Mouse (Mus musculus) heart, postnatal 4 days (tissue): ENCODE measurements around the gene Dach1. TPM values are rescaled to one million over a fixed set of nuclear protein-coding genes. Genes with fewer than 3 reads are reported as not detected.

Experiments used
- DNase-seq: peaks from one replicate; pipeline ENCODE4 v3.0.0; 2021
- total RNA-seq, 2 experiments: library from RNA; stranded (reverse); gene quantifications; 2 replicates each; pipeline ENCODE4 v1.2.3; 2021

Gene Dach1
- total RNA-seq, 2 experiments from 2014 or later = 16.8 to 17.3 TPM

DNA sequence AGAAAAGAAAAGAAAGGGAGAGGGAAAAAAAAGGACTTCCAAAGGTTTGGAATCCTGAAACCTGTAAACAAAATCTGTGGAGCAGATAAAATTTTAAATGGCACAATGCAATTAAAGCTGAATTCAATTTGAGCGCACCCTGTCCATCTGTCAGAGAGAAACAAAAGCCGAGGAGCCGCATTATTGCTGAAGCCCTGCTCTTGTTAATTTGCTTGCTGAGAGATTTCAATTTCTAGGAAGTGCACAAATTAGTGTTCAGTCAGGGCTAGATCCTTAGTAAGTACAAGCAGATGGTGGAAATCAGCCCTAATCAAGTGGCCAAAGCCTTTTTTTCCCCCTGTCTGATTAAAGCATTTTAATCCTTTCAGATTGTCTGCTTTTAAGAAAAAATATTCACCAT is 60.8 kb downstream of the Dach1 start:
- no peak for DNase-seq

DNA sequence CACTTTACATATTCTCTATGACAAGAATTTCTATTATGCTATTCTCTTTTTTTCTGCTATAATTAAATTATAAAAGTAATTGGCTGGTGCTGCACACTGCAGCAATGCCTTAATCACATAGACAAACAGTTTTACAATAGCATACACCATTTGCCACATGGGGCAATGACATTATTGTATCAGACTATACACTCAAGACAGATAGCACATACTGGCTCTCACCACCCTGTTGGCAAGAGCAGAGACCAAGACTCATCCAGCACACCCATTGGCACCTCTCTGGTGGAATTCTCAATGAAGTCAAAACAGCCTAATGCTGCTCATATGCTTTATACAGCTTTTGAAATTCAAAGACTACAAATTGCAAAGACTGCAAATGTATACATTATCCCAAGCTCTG is 63.4 kb downstream of the Dach1 start:
- DNase-seq = no peak

DNA sequence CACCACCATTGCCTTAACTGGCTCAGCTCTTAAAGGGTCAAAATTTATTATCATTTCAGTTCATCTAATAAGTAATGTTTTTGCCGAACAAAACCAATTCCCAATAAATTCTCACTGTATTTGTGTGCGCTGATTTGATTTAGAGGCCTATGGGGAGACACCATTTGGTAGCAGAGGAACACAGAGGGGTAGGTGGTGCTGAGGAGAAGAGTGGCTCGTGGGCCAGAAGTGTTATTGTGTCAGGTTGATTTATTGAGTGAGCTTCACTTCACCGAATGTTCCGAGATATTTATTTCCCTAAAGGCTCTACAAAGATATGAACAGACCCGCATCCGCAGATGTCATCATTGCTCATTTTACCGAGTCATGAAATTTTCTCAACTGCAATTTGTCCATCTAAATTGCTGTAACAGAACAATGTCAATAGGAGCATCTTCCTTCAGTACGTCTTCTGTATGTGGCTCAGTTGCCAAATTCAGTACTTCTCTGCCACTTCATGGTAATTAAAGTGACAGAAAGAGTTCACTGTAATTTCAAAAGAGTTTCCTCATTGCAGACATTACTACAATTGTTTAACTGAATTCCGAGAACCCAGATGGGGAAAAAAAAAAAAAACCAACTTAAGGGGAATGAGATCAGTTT is 65.1 kb downstream of the Dach1 start:
- DNase-seq = no peak

DNA sequence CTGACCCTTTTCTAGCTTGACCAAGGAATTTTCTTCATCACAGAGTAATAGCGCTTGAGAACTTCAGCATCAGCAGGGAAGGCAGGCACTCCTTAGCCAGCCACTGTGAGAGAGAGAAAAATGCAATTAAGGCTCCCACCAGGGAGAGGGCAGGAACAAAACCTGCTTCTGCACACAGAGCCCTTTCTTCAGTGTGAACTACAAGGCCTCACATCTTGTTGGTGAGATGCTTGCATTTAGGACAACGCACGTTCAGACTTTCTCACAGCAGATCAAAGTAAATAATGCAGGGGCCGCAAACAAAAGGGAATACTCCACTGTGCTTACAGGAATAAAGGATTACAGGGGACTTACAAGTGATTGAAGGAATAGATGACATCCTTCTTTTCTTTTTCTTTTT is 74.3 kb downstream of the Dach1 start:
- DNase-seq = no peak

DNA sequence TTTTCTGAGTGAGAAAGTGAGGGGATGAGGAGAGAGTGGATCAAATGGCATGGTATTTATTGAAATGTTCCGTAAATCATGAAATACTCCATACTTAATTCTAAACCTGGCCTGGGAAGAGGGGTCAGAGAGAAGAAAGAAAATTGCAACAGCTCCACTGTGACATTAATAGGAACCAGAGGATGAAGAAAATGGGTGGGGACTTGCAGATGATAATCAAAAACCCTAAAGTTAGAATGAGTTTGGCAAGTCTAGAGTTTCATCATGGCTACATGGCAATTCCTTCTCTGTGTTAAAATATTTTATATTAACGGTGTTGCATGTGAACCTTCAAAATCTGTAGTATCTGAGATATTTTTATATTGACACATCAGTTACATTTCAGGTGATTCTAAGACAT is 80.3 kb downstream of the Dach1 start:
- DNase-seq = no peak

DNA sequence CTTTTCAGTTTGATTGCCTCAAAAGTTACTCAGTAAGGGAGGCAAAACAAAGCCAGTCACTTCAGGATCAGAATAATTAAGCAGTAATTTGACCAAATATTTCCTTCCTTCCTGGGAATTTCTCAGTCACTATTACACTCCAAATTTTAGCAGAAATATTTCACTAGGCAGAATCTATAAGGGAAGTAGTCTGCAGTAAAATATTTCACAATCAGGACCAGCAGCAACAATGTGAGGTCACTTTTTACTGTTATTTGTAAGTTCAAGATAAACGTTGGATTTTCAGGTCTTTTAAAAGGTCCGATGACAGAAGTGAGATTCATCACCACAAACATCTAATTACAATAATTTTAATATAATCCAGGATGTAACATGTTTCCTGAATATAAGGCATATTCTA is 82.2 kb downstream of the Dach1 start:
- DNase-seq = no peak

DNA sequence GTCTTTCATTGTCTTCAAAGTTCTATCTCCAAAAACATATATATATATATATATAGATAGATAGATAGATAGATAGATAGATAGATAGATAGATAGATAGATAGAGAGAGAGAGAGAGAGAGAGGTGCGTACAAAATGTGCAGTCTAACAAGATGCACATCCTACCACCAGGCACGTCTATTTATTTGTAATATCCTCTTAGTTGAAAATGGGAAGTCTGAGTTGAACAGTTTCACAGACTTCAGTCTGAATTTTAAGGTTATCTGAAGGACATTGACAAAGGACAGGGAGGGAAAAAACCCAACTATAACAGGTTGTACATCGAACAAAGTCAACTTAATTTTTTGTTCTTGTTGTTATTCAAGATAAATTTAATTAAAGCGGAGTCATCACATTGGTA is 82.8 kb downstream of the Dach1 start:
- DNase-seq = no peak

DNA sequence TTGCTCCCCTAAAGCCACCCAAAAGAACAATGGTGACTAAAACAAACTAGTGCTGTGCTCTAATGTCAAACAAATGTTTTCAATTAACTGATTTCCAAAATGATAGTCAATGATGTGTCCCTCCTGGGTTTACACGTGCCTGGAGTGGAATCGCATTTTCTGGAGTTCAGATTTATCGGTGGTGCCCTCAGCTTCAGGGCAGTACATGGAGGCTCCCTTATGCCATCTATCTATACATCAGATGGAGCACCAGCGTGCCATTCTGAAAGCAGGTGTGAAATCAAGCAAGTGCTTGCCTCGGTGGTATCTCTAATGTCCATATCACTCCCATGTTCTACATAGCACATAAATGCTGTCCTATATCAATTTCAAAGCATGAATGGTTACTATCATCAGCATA is 84.4 kb downstream of the Dach1 start:
- DNase-seq = no peak

DNA sequence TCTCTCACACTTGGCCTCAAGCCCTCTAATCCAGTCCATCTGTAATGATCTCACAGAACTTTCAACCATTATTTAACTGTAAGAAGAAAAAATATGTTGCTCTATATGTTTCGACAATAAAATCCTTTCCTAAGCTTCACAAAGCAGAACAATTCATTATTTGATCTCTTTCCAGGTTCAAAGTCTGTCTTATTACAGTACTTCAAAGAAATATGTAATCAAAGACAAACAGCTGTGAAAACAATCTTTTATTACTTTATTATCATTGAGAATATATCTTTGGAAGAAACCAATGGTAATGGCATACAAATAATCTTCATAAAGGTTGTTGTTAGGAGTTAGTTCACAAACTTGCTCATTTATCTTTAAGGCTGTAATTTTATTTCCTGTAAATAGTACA is 84.8 kb downstream of the Dach1 start:
- no peak for DNase-seq

DNA sequence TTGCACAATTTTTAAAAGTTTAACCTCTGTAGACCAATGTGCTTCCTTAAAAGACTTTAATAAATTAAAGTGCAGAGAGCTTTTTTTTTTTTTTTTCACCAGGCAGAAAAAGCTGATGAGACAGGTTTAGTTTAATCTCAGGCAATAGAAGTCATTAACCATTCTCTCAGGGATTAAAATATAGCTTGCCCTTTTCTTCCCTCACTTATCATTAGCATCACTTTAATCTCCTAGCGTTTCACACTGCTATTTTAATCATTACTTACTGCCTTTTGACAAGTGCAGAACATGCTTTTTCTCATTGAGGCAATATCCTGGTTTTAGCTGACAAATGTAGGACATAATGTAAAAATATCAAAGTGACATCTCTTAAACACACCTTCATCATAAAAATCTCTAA is 86.1 kb downstream of the Dach1 start:
- DNase-seq = no peak

DNA sequence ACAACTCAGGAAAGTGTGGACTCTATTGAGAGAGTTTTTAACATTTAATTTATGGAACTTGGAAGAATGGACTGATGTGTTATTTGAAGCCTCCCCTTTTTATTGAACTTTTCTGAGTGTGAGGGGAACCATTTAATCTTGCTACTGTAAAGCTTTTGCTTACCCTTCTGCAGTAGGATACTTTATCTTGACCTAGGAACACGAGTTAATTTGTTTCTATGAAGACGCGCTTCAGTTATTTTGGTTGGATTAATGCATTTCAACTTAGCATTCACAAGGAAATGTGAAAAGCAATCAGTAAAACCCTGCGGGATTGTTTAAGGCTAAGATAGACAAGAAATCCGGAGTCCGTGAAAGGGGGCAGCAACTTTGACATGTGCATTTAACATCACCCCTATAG is 89.6 kb downstream of the Dach1 start:
- DNase-seq = no peak

DNA sequence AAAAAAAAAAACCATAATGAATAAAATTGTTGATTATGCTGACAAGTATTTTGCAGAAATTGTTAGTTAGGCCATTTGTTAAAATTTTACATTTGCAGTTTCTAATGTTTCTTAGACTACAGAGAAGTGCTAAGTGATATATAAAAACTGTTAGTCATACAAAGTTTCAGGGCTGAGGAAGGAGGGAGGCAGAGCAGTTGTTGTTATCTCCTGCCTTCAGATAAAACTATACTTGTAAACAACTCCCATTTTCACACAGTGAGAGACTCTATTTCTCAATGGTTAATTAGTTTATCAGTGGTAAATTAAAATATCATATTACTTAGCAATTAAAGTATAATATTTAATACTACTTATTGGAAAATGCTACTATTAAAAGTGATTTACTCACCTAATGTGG is 91.6 kb downstream of the Dach1 start:
- no peak for DNase-seq

DNA sequence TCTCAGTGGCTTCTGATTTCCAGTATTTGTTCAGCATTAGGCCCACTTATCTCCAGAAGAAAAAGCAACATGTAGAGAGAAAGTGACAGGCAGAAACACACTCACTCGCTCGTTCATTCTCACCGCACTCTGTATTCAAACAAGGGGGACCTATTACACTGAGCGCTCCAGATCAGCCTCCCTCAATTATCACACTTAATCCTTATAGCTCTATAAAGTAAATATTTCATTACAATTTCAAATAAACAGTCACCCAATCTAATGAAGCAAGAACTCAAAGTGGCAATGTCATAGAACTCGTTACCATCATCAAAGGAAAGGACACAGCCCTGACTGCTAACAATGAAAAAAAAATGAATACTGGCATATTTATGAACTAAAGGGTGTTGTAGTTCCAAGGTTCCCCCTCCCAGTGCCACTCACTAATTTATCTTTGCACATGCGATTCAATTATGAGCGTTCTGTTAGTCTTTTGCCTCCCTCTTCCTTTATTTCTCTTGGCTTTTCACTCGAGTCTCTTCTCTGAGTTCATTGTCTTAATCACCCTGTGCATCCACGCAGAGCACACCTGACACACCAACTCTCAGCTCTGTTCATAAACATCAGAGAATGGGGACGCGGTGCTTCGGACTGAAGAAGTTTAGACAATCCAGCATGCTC is 96.0 kb downstream of the Dach1 start:
- no peak for DNase-seq

DNA sequence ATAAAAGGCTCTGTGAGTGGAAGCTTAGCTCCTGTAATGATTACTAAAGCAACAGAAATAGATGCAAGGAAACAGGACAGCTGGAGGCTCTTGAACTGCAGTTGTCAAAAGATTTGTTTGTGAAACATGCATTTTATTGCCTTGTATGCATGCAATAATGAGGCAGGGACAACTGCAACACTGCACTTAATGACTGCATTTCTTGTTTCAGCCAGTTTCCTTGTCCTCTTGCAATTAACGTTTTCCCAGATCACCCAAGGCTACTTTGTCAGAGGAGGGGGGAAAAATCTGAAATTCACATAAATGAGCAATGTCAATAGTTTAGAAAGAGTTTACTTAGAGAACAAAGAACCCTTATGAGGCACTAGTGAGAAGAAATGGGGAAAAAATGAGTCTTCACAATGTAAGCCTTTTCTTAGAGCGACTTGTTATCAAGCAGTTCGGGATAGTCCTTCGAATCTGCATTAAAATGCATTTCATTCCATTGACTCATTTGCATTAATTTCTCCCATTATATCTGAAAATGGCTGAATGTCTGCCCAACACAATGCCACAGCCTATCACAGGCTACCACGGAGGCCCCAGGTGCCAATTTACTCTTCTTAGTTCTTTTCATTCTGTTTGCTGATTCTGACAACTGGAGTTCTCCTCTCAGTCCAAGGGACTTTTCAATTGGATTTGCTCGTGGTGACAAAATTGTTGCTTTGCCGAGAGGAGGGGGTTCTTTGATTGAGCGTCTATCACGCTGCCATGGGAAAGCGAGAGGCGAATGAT is 96.7 kb downstream of the Dach1 start:
- DNase-seq = no peak

DNA sequence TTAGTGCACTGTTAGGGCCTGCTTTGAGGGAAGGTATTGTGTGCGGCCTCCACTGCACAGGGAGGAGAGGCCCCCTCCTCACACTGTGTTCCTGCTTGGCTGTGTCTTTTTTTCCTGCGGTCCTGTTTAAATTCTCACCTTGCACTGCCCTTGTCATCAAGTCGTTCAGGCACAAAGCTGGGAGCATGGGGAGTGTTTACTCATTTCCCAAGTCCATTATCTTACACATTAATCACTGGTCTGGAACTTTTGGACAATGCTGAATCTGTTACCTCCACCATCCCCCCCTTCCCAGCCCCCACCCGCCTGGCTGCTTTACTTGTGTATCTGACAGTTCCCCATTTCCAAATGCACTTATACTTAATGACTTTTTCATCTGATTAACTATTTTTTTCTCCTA is 97.7 kb downstream of the Dach1 start:
- DNase-seq = no peak

DNA sequence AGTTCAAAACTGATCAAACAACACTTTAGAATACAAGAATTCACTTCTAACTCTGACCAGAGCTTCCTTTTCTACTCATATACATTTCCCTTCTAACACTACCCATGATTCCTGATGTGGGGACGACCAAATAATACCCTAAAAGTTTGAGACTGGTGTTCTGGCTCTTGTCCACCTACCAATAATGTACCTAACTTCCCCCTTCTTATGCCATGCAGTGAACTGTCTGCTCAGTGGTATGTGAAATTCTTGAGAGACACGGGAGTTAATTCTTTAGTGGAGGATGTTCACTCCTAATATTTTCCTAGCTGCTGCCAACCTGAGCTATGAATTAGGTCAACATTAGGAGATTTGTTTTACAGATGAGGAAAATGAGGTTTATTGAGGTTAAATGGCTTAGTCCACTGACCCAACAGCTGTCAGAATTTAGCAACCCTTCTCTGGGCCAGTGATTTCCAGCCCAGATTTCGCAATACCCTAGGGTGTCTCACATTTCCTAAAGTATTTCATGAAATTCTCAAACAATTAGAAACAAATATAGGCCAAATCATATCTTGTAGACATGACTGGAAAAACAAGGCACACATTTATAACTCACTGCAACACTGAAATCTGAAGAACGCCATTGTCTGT is 102.2 kb downstream of the Dach1 start:
- no peak for DNase-seq

DNA sequence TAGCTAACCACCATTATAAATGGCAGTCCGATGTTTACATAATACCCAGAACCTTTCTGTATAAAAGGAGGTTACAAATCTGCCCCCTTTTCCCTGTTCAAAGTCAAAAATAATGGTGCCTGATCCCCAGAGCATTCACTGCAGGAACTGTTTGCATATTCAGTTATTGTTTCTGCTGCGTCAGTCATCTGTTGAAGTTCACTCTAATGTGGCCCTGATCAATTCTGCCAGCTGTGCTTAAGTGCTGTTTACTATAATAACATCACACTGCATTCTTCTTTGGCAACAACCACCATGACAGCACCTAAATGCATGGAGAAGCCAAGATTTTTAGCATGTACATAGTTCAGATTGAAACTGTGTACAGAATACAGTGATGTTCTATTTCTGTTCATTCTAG is 105.4 kb downstream of the Dach1 start:
- no peak for DNase-seq

DNA sequence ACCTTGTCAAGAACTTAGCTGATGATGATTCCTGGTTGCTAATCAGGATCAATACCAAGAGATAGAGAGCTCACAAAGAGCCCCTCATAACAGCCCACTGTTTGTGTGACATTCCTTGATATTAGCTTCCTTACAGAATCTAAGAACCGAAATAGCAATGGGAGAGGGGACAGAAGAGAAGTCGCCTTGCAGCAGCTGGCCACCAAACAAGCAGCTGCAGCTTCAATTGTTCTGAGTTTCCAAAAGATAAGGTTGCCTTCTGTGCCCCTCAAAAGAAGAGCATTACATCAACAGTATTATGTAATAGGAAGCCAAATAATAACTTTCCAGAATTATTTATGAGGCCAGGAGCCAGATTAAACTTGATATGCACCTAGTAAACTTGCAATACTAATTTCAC is 120.2 kb downstream of the Dach1 start:
- no peak for DNase-seq

DNA sequence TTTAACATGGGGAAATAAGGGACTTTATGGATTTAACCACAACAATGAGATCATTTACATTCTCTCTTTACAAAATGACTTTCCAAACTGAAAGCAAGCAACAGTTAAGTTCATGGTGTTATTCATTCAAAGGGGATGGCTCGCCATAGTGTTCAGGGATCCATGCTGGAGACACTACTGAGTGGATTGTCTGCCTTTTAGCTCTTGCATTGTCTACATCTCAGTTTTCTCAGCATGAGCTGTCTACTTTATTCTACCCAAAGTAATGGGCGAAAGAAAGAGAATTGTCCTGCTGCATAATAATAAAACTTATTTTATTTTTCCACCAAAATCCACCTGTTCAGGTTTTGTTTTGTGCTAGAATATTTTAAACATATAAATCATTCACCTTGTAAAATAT is 121.2 kb downstream of the Dach1 start:
- DNase-seq = no peak

DNA sequence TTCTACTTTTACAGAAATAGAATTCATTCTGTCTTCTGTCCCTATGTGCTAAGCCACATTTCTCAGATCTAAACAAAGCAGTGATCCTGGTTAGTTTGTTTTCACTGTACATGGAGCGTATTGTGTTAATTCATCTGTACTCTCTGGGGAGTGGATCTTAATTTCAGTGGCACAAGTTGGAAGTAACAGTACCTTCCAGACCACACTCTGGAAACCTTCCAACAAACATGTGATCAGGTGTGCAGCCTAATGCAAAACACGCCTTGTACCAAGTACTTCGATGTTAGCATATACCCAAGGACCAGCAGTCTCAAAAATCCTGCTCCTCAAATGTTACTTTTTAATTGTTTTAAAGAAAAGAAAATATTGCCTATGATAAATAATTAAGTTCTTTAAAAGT is 121.9 kb downstream of the Dach1 start:
- no peak for DNase-seq

DNA sequence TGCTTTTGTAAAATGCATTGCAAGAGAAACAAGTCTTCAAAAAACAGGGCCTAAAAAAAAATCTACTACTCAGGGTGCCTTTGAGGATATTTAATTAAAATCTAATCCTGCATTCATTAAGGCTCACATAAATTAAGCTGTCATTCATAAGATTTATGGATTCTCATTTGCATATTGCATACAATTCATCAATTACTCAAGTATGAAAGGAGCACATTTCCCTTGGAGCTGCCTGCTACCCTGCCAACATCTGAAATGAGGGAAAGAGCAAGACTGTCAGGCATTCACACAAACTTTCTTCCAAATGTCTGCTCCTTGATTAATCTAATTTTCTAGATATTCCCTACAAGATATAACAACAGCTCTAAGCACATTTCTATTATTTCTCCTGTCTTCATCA is 122.6 kb downstream of the Dach1 start:
- DNase-seq = no peak

DNA sequence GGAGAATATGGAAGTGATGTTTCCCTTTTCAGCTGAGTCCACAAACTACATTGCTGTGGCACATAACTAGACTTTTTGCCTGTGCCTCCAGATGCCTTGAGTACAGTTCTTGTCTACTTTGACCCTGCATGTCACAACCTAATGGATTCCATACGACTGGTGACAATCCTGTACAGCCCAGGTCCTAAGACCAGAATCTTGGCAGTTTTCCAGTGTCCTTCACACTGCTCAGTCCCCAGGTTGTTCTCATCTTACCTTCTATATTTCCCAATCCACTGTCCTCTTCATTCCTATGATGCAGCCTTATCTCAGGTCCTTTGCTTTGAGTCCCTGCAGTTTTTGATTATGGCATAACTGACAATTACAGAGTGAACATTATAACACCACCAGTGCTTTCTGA is 131.0 kb downstream of the Dach1 start:
- DNase-seq = no peak

DNA sequence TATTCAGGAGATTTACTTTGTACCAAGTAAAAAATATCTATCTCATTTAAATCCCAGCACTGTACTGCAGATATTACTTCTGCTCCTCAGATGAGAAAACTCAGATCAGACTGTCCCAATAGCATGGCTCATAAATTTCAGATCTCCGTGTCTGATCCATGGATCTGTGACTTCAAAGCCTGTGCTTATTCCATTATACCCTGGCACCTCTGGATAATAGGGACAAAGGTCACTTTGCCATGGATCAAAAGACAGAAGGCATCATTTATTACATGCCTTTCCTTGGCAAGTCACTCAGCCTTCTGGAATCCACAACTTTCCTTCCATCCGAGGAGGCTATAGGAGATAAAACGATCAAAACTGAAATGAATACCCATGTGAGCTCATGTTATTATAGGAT is 132.4 kb downstream of the Dach1 start:
- no peak for DNase-seq

DNA sequence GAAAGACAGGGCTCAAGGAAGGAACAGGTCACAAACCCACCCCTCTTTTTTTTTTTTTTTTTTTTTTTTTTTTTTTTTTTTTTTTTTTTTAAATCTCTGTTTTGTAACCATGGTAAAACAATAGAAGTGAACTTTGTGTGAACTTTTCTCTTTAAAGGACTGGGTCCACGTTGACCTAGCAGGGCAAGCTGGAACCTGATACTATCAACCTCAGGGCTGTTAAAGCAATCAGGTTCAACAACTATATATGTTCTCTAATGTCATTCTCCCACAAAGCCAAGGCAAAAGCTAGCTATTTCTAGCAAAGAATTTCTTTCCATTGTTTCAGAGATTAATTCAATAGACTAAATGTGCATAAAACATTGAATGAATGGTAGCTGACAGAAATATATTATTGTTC is 134.3 kb downstream of the Dach1 start:
- DNase-seq = no peak
